Mouse (Mus musculus): ENCODE measurements around the gene Mthfd1l. TPM values are rescaled to one million over a fixed set of nuclear protein-coding genes. Genes with fewer than 3 reads are reported as not detected.
A peak's percentile ranks its signal among the peaks of the same experiment; 100 is the strongest.

The Mthfd1l gene
- 1 to 10 TPM; 2.4 to 3.7 TPM for total RNA-seq (2021)
- long read RNA-seq, experiment 1, partial matches to known transcripts, result 0 of 7 reads
- long read RNA-seq, experiment 1, other reads (novel, unspliced or antisense), result 1 of 7 reads
- long read RNA-seq, experiment 2, transcript Mthfd1l-202 (28 exons, 3,669 nt), result major isoform, 5 of 8 reads
- long read RNA-seq, experiment 2, partial matches to known transcripts, result 0 of 8 reads
- long read RNA-seq, experiment 2, other reads (novel, unspliced or antisense), result 1 of 8 reads

DNA sequence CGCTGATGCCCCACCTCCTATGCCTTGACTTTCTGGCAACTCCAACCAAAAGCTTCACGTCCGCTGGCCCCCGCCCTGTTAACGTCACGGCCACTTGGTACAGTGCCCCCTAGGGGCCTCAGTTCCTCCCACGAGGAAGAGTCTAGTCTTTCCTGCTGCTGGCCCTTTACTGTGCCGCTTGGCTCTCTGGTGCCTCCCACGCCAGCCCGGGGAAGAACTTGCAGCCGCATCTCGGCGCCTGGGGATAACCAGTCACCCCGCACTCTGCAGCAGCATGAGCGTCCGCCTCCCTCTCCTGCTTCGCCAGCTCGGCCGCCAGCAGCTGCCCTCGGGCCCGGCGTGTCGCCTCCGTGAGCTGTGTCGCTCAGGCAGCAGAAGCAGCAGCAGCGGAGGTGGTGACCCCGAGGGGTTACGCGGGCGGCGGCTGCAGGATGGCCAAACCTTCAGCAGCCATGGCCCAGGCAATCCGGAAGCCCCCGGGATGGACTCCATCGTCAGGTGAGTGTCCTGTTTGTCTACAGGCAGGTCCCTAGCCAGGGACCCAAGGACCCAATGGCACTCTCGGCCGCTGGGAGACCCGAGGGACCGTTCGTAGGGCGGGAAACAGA, at the start of gene Mthfd1l:
TSS of gene Mthfd1l (plus strand) at position 138 of the 608 bp plus-strand sequence.
- DNase-seq (ENCODE audit: low spot score in 2 of 2), result peak; percentile 74 to 75

DNA sequence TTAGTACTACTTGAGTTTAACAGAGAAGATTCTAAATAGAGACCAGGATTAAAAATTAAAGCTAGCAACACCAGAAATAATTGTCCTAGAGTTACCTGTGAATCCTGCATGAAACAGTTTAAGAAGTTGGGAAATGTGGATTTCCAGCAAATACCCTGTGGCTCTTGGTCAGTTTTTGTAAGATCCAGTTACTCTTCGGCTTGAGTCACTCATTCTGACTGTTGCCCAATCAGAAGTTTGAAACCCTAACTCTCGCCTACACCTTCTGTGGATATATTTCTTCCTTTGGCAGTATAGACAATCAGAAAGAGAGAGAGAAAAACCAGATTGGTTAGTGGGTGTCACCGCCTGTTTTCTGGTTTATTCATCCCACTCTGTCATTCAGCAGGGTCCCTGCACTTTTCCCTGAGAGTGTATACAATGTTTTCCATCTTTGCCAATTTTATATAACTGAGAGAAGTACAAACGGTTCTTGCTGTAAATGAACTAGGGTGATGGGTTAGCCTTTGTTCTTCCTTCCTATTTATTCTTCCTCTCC, 44.8 kb upstream of the Mthfd1l start:
- DNase-seq (ENCODE audit: low spot score in 2 of 2), result no peak

DNA sequence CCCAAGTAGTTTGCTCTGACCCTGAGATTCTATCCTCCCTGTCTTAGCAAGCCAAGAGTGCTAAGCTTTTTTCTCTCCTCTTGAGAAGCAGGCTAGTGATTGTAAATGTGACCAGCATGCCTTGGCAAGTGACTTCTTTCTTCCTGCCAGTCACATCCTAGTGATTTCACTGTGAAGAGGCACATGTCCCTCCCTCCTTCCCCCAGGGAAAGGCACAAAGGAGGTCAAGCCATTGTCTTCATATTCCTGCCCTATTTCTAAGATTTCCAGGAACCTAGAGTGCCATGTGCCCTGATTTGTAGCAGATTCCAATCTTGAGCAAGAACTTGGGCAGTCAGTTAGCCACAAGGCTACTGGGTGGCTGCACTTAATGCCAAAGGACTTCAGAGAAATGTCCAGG, 41.1 kb upstream of the Mthfd1l start:
- DNase-seq (ENCODE audit: low spot score in 2 of 2), result no peak

DNA sequence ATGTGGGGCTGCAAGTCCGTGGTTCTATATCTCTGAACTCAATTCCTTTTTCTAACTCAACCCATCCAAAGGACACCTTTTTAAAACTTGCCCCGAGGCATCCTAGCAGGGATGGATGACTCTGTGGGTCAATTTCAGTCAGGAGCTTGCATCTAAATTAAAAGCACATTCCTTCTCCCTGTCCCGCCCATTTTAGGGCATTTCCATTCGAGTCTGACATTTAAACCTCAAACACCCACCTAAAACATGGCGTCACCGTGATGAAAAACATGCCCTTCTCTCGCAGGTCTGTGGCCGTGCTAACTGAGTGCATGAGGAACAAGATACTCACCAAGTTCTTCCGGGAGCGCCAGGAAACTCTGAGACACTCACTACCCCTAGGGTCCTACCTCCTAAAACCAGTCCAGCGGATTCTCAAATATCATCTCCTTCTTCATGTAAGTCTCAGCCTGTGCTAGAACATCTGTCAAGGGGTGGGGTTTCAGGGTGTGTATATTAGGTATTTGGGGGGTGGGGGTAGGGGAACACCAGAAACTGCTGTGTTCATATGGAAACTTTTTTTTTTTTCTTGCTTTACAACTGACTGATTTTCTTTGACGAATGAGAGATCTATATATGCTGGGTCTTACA, 39.5 kb upstream of the Mthfd1l start:
- no peak for DNase-seq (ENCODE audit: low spot score in 2 of 2)

DNA sequence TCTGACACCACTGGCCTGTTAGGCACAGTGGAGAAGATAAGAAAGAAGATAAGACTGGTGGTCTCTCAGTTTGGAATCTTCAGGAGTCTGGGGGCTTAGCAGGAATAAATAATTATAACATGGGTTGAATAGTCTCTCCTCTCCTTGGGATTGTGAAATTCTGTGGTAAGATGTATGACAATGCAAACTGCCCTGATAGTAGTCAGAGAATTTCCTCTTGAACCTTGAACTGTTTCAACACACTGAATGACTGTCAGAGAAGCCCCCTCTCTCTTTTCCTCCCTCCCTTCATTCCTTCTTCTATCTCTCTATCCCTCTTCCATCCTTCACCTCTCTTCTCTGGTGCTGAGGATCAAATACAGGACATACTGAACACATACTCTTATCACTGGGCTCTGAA, 36.1 kb upstream of the Mthfd1l start:
- DNase-seq (ENCODE audit: low spot score in 2 of 2), result no peak

DNA sequence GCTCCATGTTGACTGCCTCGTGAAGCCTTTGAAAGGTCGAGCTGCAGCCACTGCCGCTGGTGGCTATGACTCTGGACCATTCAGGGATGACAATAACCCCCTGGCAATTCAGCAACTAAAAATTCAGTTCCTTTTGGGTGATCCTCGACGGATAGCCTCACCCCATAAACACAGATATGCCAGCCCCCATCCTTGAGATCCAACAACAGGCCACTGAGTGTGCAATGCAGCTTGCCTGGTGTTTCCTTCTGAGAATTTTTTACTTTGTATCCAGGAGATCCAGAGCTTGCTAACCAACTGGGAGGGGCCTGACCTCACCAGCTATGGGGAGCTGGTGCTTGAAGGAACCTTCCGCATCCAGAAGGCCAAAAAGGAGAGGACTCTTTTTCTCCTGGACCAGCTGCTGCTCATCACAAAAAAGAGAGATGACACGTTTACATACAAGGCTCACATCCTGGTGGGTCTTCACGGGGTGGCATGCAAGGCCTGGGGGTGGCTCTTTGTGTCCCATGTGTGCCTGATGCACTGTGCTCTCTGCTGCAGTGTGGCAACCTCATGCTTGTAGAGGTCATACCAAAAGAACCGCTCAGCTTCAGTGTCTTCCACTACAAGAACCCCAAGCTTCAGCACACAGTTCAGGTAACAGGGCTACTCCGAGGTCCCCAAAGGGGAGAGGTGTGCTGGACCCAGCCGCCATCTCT, 32.9 kb upstream of the Mthfd1l start:
- DNase-seq (ENCODE audit: low spot score in 2 of 2), result no peak

DNA sequence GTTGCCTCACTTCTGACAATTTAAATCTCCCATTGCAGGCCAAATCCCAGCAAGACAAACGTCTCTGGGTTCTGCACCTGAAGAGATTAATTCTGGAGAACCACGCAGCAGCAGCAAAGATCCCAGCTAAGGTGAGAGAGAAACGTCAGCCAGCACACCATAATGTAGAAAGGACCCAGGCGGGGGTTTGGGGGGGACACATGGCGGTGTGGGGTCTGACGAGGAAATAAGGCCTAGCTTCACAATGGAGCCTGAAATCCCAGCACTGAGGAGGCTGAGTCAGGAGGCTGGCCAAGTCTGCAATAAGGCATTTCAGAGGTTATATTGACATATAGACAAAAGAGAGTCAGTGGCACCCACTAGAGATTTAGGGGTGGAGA, 32.3 kb upstream of the Mthfd1l start:
- DNase-seq (ENCODE audit: low spot score in 2 of 2), result no peak

DNA sequence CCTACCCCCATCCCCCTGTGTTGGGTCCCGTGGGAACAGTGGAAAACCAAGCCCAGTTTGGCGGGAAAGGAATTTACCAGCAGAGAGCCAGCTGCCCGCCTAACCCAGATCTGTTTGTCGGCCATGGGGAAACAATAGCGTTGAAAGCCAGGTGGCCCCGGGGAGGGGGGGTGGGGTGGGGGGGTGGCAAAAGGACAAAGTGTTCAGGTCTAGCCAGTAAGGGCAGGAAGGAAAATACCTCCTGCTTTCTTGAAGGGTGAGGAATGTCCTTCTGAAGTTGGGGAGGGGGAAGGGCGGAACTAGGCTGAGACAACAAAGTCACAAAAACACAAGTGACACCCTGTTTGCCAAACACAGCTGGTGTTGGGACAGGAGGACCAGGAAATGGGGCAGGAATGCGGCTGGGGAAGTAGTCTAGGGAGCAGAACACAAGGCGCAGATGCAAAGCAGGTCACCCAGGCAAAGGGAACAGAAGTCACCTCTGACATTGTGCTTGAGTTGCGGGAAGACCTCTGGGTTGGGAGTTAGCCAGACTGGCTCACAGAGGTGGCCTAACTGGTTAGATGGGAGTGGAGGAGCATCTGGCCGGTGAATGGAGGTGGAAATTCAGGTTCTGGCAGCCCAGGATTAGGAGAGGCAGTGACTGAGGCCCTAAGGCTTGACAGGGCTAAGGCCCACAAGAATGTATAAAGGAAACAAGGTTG, 31.7 kb upstream of the Mthfd1l start:
- DNase-seq (ENCODE audit: low spot score in 2 of 2), result no peak

DNA sequence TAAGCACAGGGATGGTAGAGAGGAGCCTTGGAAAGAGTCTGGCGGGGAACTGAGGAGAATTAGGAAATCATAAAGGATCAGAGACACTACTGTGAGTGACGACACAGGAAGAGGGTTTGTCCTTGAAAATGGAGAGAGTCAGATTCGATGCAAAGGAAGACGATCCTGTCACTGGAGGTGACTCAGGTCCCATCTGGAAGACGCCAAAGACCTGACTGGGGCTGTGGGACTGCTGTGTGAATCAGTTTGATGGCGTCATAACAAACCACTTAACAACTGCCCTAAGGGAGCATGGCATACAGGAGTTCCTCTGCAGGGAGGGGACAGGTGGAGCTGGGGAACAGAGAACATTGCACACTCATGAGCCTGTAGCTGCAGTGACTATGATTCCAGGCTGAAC, 30.6 kb upstream of the Mthfd1l start:
- DNase-seq (ENCODE audit: low spot score in 2 of 2), result no peak

DNA sequence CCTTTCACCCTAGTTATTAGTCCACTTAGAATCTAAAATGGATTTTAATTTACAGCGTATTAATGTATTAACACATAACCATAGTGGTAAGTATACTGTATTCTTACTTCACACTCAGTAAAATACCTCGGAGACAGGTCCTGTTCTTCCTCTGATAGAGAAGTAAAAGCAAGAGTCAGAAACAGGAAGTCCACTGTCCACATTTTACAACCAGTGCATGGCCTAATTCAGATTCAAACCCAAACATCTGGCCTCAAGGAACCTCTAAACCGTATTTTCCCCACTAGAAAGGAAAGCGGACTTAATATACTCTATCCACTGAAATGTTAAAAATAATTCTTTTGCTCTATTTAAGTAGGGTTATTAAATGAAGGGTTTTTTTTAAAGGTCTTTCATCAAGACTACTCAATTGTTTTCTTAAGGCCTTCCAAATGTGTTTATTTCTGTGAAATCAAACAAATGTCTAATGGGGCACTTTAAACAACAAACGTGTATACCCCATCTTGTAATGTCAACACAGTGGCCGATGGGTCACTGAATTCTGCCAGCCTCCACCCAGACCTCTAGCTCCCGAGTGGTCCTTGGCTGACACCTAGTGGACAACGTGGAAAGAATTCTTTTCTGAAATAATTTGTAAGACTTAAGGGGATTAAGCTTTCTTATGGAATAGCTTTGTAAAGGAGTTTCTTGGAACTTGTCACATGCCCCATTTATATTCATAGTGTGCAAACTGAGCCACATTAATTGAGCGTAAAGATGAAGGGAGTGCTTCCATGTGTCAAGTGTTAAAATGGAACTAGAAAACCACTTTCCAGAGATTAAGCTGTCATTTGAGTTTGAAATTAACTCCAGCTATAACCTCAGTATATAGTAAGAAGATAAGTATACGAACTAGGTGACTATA, 29.2 kb upstream of the Mthfd1l start:
- DNase-seq (ENCODE audit: low spot score in 2 of 2), result peak; percentile 67 to 69

DNA sequence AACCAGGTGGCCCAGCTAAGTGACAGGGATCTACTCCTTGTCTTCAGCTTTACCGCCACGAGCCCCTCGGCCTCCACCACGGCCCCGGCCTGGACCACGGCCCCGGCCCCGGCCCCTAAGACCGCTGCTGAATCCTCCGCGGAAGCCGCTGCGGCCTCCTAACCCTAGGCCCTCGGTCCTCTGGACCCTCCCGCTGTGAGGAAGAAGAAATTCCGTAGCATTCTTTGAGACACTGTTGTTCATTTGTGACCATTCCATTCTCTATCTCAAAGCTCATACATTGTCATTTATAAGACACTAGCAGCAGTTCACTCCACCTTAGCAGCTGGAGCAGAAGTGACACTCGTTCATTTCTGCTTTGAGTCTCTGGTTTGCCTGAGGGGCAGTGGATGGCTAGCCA, 26.0 kb upstream of the Mthfd1l start:
- DNase-seq (ENCODE audit: low spot score in 2 of 2), result no peak

DNA sequence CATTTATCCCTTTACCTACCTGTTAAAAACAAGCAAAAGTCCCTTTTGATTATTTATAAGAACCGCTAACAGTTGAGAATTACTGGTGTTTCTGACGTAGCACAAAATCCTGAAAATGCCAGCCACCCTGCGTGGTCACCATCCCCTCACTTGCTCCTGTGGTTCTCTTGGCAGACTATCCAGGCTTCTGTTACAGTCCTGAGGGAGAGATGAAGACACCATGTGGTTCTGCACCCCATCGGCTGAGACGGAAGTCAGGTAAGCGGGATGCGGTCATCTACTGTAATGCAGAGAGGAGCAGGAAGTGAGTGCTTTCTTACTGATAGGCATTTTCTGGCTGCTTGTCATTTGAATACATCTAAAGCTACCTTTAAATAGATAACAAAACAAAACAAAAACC, 25.6 kb upstream of the Mthfd1l start:
- no peak for DNase-seq (ENCODE audit: low spot score in 2 of 2)

DNA sequence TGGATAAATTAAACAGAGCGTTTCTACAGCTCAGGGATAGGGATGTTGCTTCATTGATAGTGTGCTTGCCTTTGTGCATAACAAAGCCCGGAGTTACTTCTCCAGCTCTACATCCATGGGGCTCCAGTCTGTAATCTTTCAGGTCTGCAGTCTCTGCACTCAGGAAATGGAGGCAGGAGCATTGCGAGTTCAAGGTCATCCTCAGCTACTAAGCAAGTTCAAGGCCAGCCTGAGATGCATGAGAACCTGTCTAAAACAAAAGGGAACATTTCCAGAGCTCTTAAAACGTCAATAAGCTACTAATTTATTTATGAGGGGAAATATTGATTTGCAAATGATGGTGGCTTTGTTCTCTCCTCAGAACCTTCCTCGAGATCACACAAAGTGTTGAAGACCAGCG, 23.6 kb upstream of the Mthfd1l start:
- DNase-seq (ENCODE audit: low spot score in 2 of 2), result no peak

DNA sequence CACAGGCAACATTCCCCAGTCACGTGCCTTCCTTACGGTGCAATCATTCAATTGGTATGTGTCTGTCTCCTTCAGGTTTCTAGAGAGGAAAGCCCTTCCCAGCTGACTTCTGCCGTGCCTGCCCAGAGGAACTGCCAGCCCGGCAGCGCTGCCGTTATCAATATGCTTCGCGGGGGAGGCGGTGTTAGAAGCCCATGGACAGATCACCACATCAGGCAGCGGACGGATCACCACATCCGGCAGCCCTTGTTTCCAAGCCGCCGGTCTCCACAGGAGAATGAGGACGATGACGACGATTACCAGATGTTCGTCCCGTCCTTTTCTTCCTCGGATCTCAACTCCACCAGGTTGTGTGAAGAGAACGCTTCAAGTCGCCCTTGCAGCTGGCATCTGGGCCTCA, 16.4 kb upstream of the Mthfd1l start:
- no peak for DNase-seq (ENCODE audit: low spot score in 2 of 2)

DNA sequence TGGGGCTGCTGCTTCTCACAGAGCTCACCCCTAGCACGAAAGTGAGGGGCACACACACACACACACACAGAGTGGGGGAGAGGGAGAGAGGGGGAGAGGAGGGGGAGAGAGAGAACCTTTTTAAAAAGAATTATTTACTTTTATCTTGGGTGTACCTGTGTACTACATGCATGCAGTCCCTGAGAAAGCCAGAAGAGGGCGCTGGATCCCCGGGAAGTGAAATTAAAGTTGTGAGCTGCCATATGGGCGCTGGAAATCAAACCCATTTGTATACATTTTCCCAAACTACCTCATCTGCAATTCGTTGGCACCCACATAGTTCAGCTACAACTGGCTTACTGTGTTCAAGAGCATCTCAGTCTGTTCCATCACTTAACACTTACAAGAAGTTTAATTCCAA, 14.3 kb upstream of the Mthfd1l start:
- DNase-seq (ENCODE audit: low spot score in 2 of 2), result no peak

DNA sequence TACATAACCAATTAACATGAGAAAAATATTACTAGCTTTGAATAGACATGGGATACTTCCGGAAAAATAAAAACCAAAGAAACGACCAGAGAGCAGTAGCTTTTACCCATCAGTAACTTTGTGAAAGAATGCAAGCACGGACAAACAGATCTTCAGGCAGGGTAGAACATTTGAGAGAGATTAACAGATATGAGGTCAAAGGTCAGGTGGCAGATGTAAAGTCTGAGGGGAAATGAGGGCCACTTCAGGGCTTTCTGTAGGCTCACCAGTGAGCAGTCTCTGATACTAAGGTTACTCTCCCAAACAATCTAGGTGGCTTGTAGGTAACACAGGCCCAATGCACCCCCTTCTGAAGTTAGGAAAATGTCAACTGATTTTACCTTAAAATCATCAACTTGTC, 3.9 kb upstream of the Mthfd1l start:
- no peak for DNase-seq (ENCODE audit: low spot score in 2 of 2)

DNA sequence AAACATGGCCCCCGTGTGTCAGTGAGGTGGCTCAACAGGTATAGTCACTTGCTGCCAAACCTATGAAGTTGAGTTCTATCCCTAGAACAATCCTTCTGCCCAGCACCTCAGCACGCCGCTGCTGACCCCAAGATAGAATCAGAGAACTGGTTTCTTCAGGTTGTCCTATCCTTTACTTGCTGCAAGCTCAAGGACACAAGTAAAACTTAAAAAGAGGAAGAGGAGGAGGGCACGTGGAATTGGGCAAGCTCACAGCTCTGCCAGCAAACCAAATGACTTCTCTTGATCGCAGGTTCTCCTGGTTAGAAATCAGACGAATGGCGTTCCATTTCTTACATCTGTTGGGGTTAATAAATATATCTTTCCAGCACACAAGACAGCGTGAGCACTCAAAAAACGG, 681 bp upstream of the Mthfd1l start:
- no peak for DNase-seq (ENCODE audit: low spot score in 2 of 2)

DNA sequence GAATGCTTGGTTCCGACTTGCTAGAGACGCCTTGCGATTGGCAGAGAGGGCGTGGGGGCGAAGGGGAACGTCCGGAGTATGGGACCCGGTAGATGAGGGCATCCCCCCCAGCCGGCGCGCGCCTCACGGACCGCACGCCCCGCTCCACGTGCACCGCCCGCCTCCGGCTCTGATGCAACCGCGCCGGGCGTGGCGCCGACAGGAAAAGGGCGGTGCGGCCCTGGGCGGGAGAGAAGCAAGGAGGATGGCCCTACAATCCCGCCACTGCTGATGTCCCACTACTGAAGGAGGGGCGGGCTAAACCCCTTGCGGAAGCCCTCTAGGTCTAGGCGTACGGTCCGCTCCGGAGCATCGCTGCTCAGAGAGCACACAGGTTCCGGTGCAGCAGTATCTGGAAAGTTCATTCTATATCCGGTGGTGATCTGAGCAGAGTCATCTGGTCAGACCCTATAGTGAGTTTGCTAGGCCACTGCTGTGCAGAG, 712 bp downstream of the Mthfd1l start:
- peak; percentile 90 to 91 for DNase-seq (ENCODE audit: low spot score in 2 of 2)

DNA sequence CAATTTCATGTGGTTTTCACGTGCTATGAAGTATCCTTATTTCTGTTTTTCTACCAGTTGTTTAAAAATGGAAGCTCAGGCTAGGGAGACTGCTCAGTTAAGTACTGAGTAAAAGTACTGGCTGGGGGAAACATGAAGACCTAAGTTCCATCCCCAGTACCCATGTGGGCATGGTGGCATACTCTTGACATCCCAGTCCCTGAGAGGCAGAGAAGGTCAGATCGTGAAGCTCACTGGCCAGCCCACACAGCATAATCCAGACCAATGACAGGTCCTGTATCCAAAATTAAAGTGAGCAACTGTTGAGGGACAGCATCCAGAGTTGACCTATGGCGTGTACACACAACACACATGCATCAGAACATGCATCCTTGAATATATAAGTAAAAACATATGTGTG, 1.5 kb downstream of the Mthfd1l start:
- no peak for DNase-seq (ENCODE audit: low spot score in 2 of 2)
